Mouse (Mus musculus): Measurements from ENCODE around the gene Plxna1. TPM values are rescaled to one million over a fixed set of nuclear protein-coding genes. Genes with fewer than 3 reads are reported as not detected.

Plxna1 gene
- polyA plus RNA-seq, 1 experiment from 2014 or later = 85.3 TPM

DNA sequence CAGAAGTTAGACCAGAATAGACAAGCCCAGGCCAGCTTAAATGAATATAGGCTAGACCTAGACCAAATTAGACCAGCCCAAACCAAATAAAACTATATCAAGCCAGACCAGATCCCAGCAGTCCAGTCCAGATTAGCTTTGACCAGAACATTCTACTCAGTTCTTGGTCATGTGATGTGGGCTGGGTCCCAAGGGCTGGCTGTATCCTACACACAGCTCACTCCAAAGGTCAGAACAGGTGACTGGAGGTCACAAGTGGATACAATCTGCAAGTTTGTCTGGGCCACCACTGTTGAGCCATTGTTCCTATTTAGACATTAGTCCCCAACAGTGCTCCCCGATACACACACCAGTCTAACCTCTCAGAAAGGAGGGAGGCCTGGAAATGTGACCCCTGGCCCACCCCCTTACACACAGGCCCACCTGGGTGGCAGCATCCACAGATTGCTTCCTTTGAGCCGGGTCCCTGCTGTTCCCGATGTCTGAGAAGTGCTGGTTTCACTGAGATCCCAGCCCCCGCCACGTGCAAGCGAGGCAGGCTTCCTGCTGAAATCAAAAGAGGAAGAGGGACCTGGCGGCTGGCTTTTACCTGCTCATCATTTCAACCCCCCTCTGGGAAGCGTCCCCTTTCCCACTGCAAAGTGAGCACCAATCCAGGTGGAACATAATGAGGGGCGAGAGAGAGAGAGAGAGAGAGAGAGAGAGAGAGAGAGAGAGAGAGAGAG, 76.7 kb downstream of the Plxna1 start:
- peak; percentile 25; the same call in 1 of the 2 replicates for ATAC-seq (replicated peaks)
- H3K9me3 ChIP-seq = no peaks in the 10 kb centered on the region
- no peaks in the 10 kb centered on the region for H3K36me3 ChIP-seq (replicated peaks)
- H3K4me3 ChIP-seq = no peak overlapping the region
- H3K27me3 ChIP-seq (replicated peaks) = no peaks in the 10 kb centered on the region
- 44% methylated on average over 9 of the region's 9 CpGs for WGBS
- no peak overlapping the region for H3K9ac ChIP-seq
- H3K27ac ChIP-seq = peak overlapping the region; percentile 66
- peaks cover 38% of the 10 kb centered on the region for H3K4me1 ChIP-seq
- H3K4me2 ChIP-seq = no peak overlapping the region

DNA sequence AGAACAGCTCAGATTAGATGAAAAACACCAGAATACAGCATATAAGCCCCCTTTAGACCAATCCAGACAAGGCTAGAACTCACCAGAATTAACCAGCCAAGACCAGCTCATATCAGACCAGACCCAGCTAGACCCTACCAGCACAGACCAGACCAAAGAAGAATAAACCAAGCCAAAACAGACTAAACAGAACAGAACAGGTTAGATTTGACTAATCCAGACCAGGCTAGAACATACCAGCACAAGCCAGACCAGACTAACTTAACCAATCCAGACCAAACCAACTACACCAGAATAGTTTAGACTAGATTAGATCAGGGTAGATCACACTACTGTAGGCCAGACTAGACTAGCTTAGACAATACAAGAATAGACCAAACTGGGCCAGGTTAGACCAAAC, 77.3 kb downstream of the Plxna1 start:
- Histone ChIP-seq H3K4me3 (no peak overlapping the region), H3K9me3 (no peaks in the 10 kb centered on the region), H3K9ac (no peak overlapping the region), H3K4me1 (peaks cover 38% of the 10 kb centered on the region), H3K4me2 (no peak overlapping the region), H3K36me3 (replicated peaks) (no peaks in the 10 kb centered on the region), H3K27ac (no peak overlapping the region), H3K27me3 (replicated peaks) (no peaks in the 10 kb centered on the region)
- no peak for ATAC-seq (replicated peaks)

DNA sequence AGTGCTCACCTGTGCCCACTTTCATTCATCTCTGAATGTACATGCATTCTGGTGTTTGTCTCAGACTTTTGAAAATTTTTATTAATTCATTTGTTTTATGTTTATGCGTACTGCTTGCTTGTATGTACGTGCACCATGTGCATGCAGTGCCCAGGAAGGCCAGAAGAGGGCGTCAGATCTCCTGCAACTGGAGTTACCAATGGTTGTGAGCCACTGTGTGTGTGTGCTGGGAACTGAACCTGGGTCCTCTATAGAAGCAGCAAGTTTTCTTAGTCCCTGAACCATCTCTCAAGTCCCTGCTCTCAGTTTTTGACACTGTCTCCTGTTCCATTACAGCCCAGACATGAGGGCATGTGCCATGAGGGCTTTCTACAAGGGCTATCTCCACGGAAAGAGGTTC, 79.3 kb downstream of the Plxna1 start:
- no peak overlapping the region for H3K4me3 ChIP-seq
- H3K27ac ChIP-seq = no peak overlapping the region
- H3K27me3 ChIP-seq (replicated peaks) = no peaks in the 10 kb centered on the region
- H3K36me3 ChIP-seq (replicated peaks) = no peaks in the 10 kb centered on the region
- 92% methylated on average over 4 of the region's 4 CpGs for WGBS
- H3K9me3 ChIP-seq = no peaks in the 10 kb centered on the region
- H3K4me1 ChIP-seq = peaks cover 35% of the 10 kb centered on the region
- no peak overlapping the region for H3K9ac ChIP-seq
- no peak for ATAC-seq (replicated peaks)
- no peak overlapping the region for H3K4me2 ChIP-seq

DNA sequence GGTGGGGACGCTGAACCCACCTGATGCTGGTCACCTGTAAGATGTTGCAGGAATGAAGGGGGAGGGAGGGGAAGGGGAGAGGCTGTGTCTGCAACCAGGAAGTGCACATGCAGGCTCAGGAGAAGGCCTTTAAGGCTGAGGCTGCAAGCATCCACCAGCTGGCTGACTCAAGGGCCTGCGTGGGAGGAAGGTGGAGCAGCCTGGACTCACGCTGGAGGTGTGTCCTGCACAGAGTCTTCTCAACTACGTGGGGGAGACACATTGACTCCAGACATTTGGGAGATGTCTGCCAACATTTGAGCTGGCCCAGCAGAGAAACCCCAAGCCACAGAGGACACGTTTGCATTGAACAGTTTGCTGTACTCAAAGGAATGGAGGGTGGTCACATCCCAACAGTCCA, 79.8 kb downstream of the Plxna1 start:
- Histone ChIP-seq H3K27ac (no peak overlapping the region), H3K4me3 (no peak overlapping the region), H3K4me1 (peaks cover 33% of the 10 kb centered on the region), H3K9ac (no peak overlapping the region), H3K9me3 (no peaks in the 10 kb centered on the region), H3K4me2 (no peak overlapping the region), H3K27me3 (replicated peaks) (no peaks in the 10 kb centered on the region), H3K36me3 (replicated peaks) (no peaks in the 10 kb centered on the region)
- no peak for ATAC-seq (replicated peaks)
- 62% methylated on average over 5 of the region's 5 CpGs for WGBS

DNA sequence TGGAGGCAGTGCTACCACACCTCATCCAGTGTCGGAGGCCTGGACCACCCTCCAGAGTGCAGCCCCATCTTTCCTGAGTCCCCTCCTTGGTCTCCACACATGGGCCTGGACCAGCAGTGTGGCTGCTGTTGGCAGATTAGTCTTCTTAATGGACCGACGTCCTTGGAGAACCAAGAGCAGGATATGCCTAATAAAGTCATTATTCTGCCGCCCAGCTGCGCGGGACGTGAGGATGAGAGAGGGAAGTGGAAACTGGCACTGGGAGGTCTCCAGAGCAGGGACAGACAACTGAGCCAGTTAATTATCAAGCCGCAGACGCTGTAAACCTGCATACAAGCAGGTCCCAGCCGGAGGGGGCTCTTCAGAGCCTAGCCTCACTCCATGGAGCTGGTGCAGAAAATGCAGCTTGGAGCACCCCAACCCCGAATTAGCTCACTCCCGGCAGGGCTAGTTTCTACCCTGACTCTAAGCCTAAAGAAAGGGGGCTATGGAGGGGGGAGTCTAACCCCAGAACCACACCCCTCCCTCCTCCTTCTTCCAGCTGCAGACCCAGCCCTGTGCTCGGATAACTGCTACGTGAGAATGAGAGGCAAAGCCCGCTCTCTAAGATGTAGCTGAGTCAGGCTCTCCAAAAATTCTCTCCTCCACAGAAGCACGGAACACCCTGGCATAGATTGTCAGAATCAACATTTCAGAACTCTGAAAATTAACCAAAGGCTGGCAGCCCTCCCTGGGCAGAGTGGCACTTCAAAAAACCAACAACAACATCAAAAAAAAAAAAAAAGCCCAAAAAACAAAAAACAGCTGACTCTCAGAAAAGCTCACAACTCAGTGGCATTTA, 80.7 kb downstream of the Plxna1 start:
- Histone ChIP-seq H3K36me3 (replicated peaks) (no peaks in the 10 kb centered on the region), H3K9me3 (no peaks in the 10 kb centered on the region), H3K4me1 (peaks cover 25% of the 10 kb centered on the region), H3K4me2 (peak overlapping the region; percentile 16; the same call in 1 of the 2 replicates), H3K27me3 (replicated peaks) (no peaks in the 10 kb centered on the region), H3K9ac (no peak overlapping the region), H3K27ac (peak overlapping the region; percentile 66), H3K4me3 (no peak overlapping the region)
- 15% methylated on average over 16 of the region's 16 CpGs for WGBS
- peak; percentile 53 for ATAC-seq (replicated peaks)

DNA sequence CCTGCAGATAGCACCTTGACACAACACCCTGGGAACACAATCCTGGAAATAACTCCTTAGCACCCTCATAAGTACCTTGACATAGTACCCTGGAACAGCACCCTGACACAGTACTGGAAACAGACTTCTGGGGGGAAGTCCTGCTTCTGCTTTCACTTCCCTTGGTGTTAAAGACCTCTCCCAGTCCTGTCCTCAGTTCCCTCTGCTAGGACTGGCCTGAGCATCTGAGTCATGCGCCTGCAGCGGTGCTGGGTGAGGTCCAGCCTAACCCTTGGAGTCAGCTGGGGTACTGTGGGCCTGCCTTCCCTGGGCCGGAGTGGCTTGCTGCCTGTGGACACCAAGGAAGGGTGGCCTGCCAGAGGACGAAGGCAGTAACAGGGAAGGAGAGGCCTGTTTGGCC, 81.9 kb downstream of the Plxna1 start:
- WGBS = 86% methylated on average over 4 of the region's 4 CpGs

DNA sequence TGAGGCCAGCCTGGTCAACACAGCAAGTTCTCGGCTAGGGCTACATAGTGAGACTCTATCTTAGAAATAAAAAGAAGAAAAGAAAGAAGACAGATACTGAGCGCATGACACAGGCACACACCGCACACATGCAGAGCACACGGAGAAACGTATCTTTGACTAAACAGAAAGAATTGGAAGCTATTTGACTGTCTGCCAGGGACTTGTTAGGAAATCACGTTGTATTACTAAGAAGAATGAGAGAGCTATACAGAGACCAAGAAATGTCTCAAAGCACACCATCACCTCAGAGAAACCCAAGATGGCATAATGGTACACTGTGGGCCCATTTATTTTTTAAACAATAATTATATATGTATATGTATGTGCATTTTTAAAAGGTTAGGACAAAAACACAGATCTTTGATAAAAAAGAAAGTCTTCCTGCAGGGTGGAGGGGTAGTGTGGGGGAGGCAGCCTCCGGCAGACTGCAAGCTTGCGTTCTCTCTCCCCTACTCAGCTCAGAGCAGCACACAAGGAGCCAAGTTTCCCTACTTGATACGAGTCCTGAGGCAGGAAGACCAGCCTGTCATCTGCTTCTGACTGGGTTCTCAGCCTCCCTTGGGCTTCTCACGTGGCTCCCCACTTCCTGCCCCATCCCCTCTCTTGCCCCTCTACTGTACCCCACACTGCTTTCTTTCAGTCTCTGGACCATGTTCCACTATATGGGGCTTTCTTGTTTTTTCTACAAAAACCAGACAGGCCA, 90.5 kb downstream of the Plxna1 start:
- no peak overlapping the region for H3K9ac ChIP-seq
- H3K4me3 ChIP-seq = no peak overlapping the region
- H3K4me1 ChIP-seq = peaks cover 5% of the 10 kb centered on the region
- H3K27me3 ChIP-seq (replicated peaks) = no peaks in the 10 kb centered on the region
- no peak overlapping the region for H3K4me2 ChIP-seq
- H3K36me3 ChIP-seq (replicated peaks) = no peaks in the 10 kb centered on the region
- no peak overlapping the region for H3K27ac ChIP-seq
- no peak for ATAC-seq (replicated peaks)
- H3K9me3 ChIP-seq = no peaks in the 10 kb centered on the region
- WGBS = 63% methylated on average over 10 of the region's 10 CpGs

More for the DNA sequence above, 81.9 kb downstream of the Plxna1 start:
- Histone ChIP-seq H3K4me2 (no peak overlapping the region), H3K9ac (no peak overlapping the region), H3K36me3 (replicated peaks) (no peaks in the 10 kb centered on the region), H3K27me3 (replicated peaks) (no peaks in the 10 kb centered on the region), H3K27ac (no peak overlapping the region), H3K4me1 (peaks cover 14% of the 10 kb centered on the region), H3K9me3 (no peaks in the 10 kb centered on the region), H3K4me3 (no peak overlapping the region)
- ATAC-seq (replicated peaks) = no peak

DNA sequence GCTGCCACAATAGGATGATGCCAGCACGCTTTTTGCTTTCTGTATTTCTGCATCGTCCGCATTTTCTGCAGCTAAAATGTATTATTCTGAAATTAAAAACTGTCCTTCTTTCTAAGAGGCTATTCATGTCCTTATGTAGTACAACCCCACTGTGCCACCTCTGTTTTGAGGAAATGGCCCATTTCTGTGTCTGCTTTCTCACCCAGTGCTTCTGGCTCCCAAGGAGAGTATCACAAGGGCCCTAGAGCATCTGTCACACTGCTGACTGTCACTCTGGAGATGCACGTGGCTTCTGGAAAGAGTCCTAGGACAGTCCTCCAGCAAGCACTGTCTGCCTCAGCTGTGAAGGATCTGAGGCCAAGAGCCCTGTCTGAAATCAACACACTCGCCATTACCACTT, 95.2 kb downstream of the Plxna1 start:
- 70% methylated on average over 5 of the region's 5 CpGs for WGBS
- no peak overlapping the region for H3K9ac ChIP-seq
- H3K4me3 ChIP-seq = no peak overlapping the region
- H3K36me3 ChIP-seq (replicated peaks) = no peaks in the 10 kb centered on the region
- H3K27ac ChIP-seq = peak overlapping the region; percentile 46
- ATAC-seq (replicated peaks) = no peak
- no peak overlapping the region for H3K4me2 ChIP-seq
- H3K27me3 ChIP-seq (replicated peaks) = no peaks in the 10 kb centered on the region
- H3K9me3 ChIP-seq = no peaks in the 10 kb centered on the region
- H3K4me1 ChIP-seq = peaks cover 9% of the 10 kb centered on the region

Other genes starting within 250 kb of the Plxna1 start
- 173 and 185 TPM in 2 replicates for gene Chchd6, start 233.0 kb upstream of the Plxna1 start, polyA plus RNA-seq (2015; fragmentation: Nextera tagmentation; extraction: Ambion mirVana)